ENCODE assay signal across 10 mouse cellular contexts in genomic region chr1:79832719-79833404, GRCm38 (mm10). TPM values are rescaled to one million over a fixed set of nuclear protein-coding genes. Genes with fewer than 3 reads are reported as not detected.
DNase-seq lines count a peak whose midpoint lies in the region; ATAC-seq and TF ChIP-seq lines count a peak whose summit lies in the region.
"Had no signal": no experiment of that assay in that cellular context is flagged by ENCODE, and none has a peak within 500 bp of the region (broad histone marks: within the 10 kb centered on the region; RNA-seq: fewer than 3 reads in every experiment).

No protein-coding gene starts in this region.

- no peak for TF ChIP-seq CTCF in lung, embryonic 14.5 days (IDR thresholded peaks at IDR 0.05; ENCODE audit: low read depth)

- peak; percentile 60; the same call in 1 of the 2 replicates for ATAC-seq in lung, embryonic 14.5 days (ENCODE audit: insufficient read depth)
- no peak for ATAC-seq in kidney, embryonic 14.5 days (ENCODE audit: low FRiP score, low TSS enrichment)
- ATAC-seq: activated CD4-positive, CD25-positive, alpha-beta regulatory T cell, adult 4 months had no signal

- no peak overlapping the region for H3K4me2 ChIP-seq in lung, embryonic 14.5 days
- H3K4me2 ChIP-seq in kidney, embryonic 14.5 days (replicated peaks; ENCODE audit: low read depth, low read length): no peak overlapping the region
- H3K4me2 ChIP-seq: heart, embryonic 13.5 days had no signal

- H3K27me3 ChIP-seq in lung, embryonic 14.5 days (ENCODE audit: insufficient read depth, low read length): no peaks in the 10 kb centered on the region
- H3K27me3 ChIP-seq in kidney, embryonic 14.5 days (ENCODE audit: control insufficient read depth, insufficient read depth, low read length): no peaks in the 10 kb centered on the region
- H3K27me3 ChIP-seq: heart, embryonic 13.5 days had no signal

- H3K36me3 ChIP-seq in lung, embryonic 14.5 days (ENCODE audit: insufficient read depth): no peaks in the 10 kb centered on the region
- H3K36me3 ChIP-seq in kidney, embryonic 14.5 days (ENCODE audit: control insufficient read depth, insufficient read depth, low read length): no peaks in the 10 kb centered on the region

- no peak overlapping the region for H3K4me3 ChIP-seq in lung, embryonic 14.5 days (ENCODE audit: low read depth, low read length)
- H3K4me3 ChIP-seq in kidney, embryonic 14.5 days (ENCODE audit: low read length): no peak overlapping the region
- H3K4me3 ChIP-seq: heart, embryonic 13.5 days had no signal

- H3K9me3 ChIP-seq in lung, embryonic 14.5 days (ENCODE audit: low read depth, low read length): no peaks in the 10 kb centered on the region
- H3K9me3 ChIP-seq in kidney, embryonic 14.5 days (ENCODE audit: control insufficient read depth, low read length): no peaks in the 10 kb centered on the region
- H3K9me3 ChIP-seq: heart, embryonic 13.5 days had no signal

- H3K9ac ChIP-seq in lung, embryonic 14.5 days: no peak overlapping the region
- no peak overlapping the region for H3K9ac ChIP-seq in kidney, embryonic 14.5 days (ENCODE audit: low read depth, low read length)
- H3K9ac ChIP-seq: heart, embryonic 13.5 days had no signal

- DNase-seq in embryo, embryonic 11.5 days (ENCODE audit: low read depth, low spot score): peak; percentile 16
- no peak for DNase-seq in embryo, embryonic 10 days (ENCODE audit: low spot score)
- DNase-seq in right cerebral cortex, postnatal 4 days: peak; percentile 44
- DNase-seq in right cerebral cortex, adult 2 months (ENCODE audit: low spot score in 2 of 2): no peak
- peak; percentile 64 for DNase-seq in lung, embryonic 14.5 days
- DNase-seq in retina, postnatal 7 days (ENCODE audit: low read depth, low spot score): peak; percentile 21
- no peak for DNase-seq in kidney, postnatal 25 days

- H3K27ac ChIP-seq in lung, embryonic 14.5 days (ENCODE audit: low read depth): no peak overlapping the region; the same call in 1 of the 2 replicates
- H3K27ac ChIP-seq in kidney, embryonic 14.5 days (ENCODE audit: low read depth, low read length): no peak overlapping the region
- H3K27ac ChIP-seq: heart, embryonic 13.5 days had no signal

- WGBS in lung, embryonic 14.5 days: 65% methylated on average over 16 of the region's 16 CpGs
- WGBS in kidney, embryonic 14.5 days: 85% methylated on average over 16 of the region's 16 CpGs

- no peaks in the 10 kb centered on the region for H3K4me1 ChIP-seq in lung, embryonic 14.5 days (ENCODE audit: insufficient read depth)
- H3K4me1 ChIP-seq in kidney, embryonic 14.5 days (ENCODE audit: control insufficient read depth, insufficient read depth, low read length): no peaks in the 10 kb centered on the region

RNA-seq across cellular contexts. Expression of gene Serpine2, which starts 28.1 kb away (rescaled TPM):
- 341 and 345 TPM in 2 replicates for polyA plus RNA-seq in lung, embryonic 14.5 days (2014; fragmentation: Nextera tagmentation; extraction: Ambion mirVana)
- 108 and 136 TPM in 2 replicates for polyA plus RNA-seq in kidney, embryonic 14.5 days (2014; fragmentation: Nextera tagmentation; extraction: Ambion mirVana)

RNA-seq across cellular contexts. Expression of gene Wdfy1, which starts 56.9 kb away (rescaled TPM):
- 39.9 and 40.2 TPM in 2 replicates for polyA plus RNA-seq in lung, embryonic 14.5 days (2014; fragmentation: Nextera tagmentation; extraction: Ambion mirVana)
- polyA plus RNA-seq in kidney, embryonic 14.5 days (2014; fragmentation: Nextera tagmentation; extraction: Ambion mirVana): 26.3 and 38.8 TPM in 2 replicates

RNA-seq across cellular contexts. Expression of gene Mrpl44, which starts 57.0 kb away (rescaled TPM):
- polyA plus RNA-seq in lung, embryonic 14.5 days (2014; fragmentation: Nextera tagmentation; extraction: Ambion mirVana): 50.4 and 52.8 TPM in 2 replicates
- 48.6 and 57.3 TPM in 2 replicates for polyA plus RNA-seq in kidney, embryonic 14.5 days (2014; fragmentation: Nextera tagmentation; extraction: Ambion mirVana)

Comparison
In these comparisons a context has a peak if more than half of its experiments do, and no peak if none do; other contexts are left out.
1. DNase-seq: peak in embryo, embryonic 11.5 days (single experiment), right cerebral cortex, postnatal 4 days (single experiment), lung, embryonic 14.5 days (single experiment) and retina, postnatal 7 days (single experiment); none in embryo, embryonic 10 days (single experiment), right cerebral cortex, adult 2 months (0 of 2) and kidney, postnatal 25 days (0 of 2).